Mouse (Mus musculus) myocyte (in vitro differentiated cells): ENCODE results near the gene Atp2b2.

Experiments
- CEBPB ChIP-seq: IDR thresholded peaks from 2 replicates; pipeline ENCODE4 v1.6.1; 2011; ENCODE audit warnings: mild to moderate bottlenecking, moderate library complexity; ENCODE audit not compliant: poor library complexity, insufficient read depth, severe bottlenecking
- MAX ChIP-seq: IDR thresholded peaks from one replicate; pipeline ENCODE4 v1.6.1; 2011; ENCODE audit warnings: low read depth, mild to moderate bottlenecking, control low read depth
- MYOD1 ChIP-seq, 3 experiments: IDR thresholded peaks; one replicate each; pipeline ENCODE4 v1.6.1; 2011; ENCODE audit warnings: control low read depth in 2 of 3, low read depth in 2 of 3, mild to moderate bottlenecking in 2 of 3, moderate library complexity in 1 of 3; ENCODE audit not compliant: insufficient read length in 2 of 3, control insufficient read depth in 1 of 3
- MYOG ChIP-seq, 3 experiments: IDR thresholded peaks; one replicate each; pipeline ENCODE4 v1.6.1; 2011; ENCODE audit warnings: control low read depth in 2 of 3, low read depth in 2 of 3, mild to moderate bottlenecking in 2 of 3; ENCODE audit not compliant: insufficient read length in 2 of 3, control insufficient read depth in 1 of 3, insufficient read depth in 1 of 3
- POLR2A ChIP-seq: IDR thresholded peaks from one replicate; pipeline ENCODE4 v1.6.1; 2011; ENCODE audit warnings: low read depth, mild to moderate bottlenecking, control low read depth, moderate library complexity; ENCODE audit not compliant: insufficient read length
- REST ChIP-seq: IDR thresholded peaks from one replicate; pipeline ENCODE4 v1.6.1; 2011; ENCODE audit warnings: mild to moderate bottlenecking, control low read depth, moderate library complexity; ENCODE audit not compliant: insufficient read depth, insufficient read length
- TCF12 ChIP-seq: IDR thresholded peaks from one replicate; pipeline ENCODE4 v1.6.1; 2011; ENCODE audit warnings: mild to moderate bottlenecking, control low read depth; ENCODE audit not compliant: poor library complexity, insufficient read depth, severe bottlenecking
- TCF3 ChIP-seq: IDR thresholded peaks from one replicate; pipeline ENCODE4 v1.6.1; 2011; ENCODE audit warnings: low read depth, control low read depth; ENCODE audit not compliant: insufficient read length
- USF1 ChIP-seq: IDR thresholded peaks from one replicate; pipeline ENCODE4 v1.6.1; 2011; ENCODE audit warnings: low read depth, mild to moderate bottlenecking, control low read depth, moderate library complexity

DNA sequence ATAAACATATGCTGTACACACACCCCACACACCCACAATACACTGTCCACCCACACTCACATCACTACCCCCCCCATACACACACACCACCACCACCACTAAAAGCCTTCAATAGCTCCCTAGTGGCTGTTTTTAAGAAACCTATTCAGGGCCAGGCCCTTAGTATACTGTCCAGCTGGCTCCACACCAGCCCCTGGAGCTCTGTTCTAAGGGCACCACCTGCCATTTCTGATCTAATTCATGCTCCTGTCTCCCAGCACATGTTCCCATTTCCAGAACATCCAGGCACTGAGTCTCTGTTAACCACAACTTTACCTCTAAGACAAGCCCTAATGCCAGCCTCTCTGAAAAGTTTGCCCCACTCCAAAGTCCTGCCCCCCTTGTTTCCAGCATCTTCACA is 186.8 kb downstream of the Atp2b2 start:
- TF ChIP-seq TCF12, result no peak
- TF ChIP-seq MYOG (IDR thresholded peaks at IDR 0.05; ENCODE audit: control insufficient read depth in 1 of 3, insufficient read depth in 1 of 3, insufficient read length in 2 of 3, low read depth in 2 of 3), result no peak
- no peak for TF ChIP-seq POLR2A
- TF ChIP-seq MYOD1 (IDR thresholded peaks at IDR 0.05; ENCODE audit: control insufficient read depth in 1 of 3, insufficient read length in 2 of 3, low read depth in 2 of 3), result no peak
- TF ChIP-seq MAX, result no peak
- TF ChIP-seq REST, result no peak
- TF ChIP-seq TCF3, result no peak
- TF ChIP-seq USF1, result no peak
- TF ChIP-seq CEBPB, result no peak
